Mouse (Mus musculus) thymus, adult 2 months (tissue): ENCODE measurements around the gene Serpinb1a. TPM values are rescaled to one million over a fixed set of nuclear protein-coding genes. Genes with fewer than 3 reads are reported as not detected.
A peak's percentile ranks its signal among the peaks of the same experiment; 100 is the strongest.

Experiments
- DNase-seq: peaks from one replicate; pipeline ENCODE4 v3.0.0; 2021
- H3K27ac ChIP-seq: fragments of 200-500 bp; 2 replicates; pipeline ENCODE4 v1.5.1; 2012; ENCODE audit warnings: low read length, control low read depth; ENCODE audit not compliant: control insufficient read depth, insufficient read depth
- H3K27me3 ChIP-seq: fragments of 200-500 bp; 2 replicates; pipeline ENCODE4 v1.6.1; 2012; ENCODE audit warnings: mild to moderate bottlenecking, low read length, moderate library complexity, mixed read lengths; ENCODE audit not compliant: control insufficient read depth, insufficient read depth
- H3K36me3 ChIP-seq: fragments of 200-500 bp; 2 replicates; pipeline ENCODE4 v1.6.1; 2012; ENCODE audit warnings: mild to moderate bottlenecking, low read length, moderate library complexity; ENCODE audit not compliant: control insufficient read depth, insufficient read depth
- H3K4me1 ChIP-seq: fragments of 200-500 bp; replicated peaks from 2 replicates; pipeline ENCODE4 v1.6.1; 2012; ENCODE audit warnings: low read length; ENCODE audit not compliant: control insufficient read depth, insufficient read depth
- H3K4me3 ChIP-seq: fragments of 200-500 bp; 2 replicates; pipeline ENCODE4 v1.5.1; 2012; ENCODE audit warnings: mild to moderate bottlenecking, low read length, control low read depth, moderate library complexity; ENCODE audit not compliant: control insufficient read depth, insufficient read depth
- CTCF ChIP-seq: fragments of 200-500 bp; IDR thresholded peaks from 2 replicates; pipeline ENCODE4 v1.5.1; 2012; ENCODE audit warnings: mild to moderate bottlenecking, control low read depth, low read length, moderate library complexity, borderline replicate concordance; ENCODE audit not compliant: control insufficient read depth, poor library complexity, insufficient read depth; ENCODE audit errors: extremely low read depth
- POLR2A ChIP-seq: fragments of 200-500 bp; IDR thresholded peaks from 2 replicates; pipeline ENCODE4 v1.6.1; 2012; ENCODE audit warnings: mild to moderate bottlenecking, low read length, control low read depth, moderate library complexity; ENCODE audit not compliant: control insufficient read depth, poor library complexity, insufficient read depth; ENCODE audit errors: extremely low read depth
- WGBS: fragments of 180-500 bp; shearing (Covaris S2); methylation state at CpG from one replicate; pipeline ENCODE4 v1.1.7; 2018; 5-methylcytosine and 5-hydroxymethylcytosine counted together
- polyA plus RNA-seq: library from polyadenylated mRNA; depleted of rRNA; stranded (reverse); fragments of >200 nt; gene quantifications from 2 replicates; pipeline ENCODE4 v1.2.3, GENCODE M21; 2012

Gene Serpinb1a
- polyA plus RNA-seq, 1 experiment: 11.6 TPM

DNA sequence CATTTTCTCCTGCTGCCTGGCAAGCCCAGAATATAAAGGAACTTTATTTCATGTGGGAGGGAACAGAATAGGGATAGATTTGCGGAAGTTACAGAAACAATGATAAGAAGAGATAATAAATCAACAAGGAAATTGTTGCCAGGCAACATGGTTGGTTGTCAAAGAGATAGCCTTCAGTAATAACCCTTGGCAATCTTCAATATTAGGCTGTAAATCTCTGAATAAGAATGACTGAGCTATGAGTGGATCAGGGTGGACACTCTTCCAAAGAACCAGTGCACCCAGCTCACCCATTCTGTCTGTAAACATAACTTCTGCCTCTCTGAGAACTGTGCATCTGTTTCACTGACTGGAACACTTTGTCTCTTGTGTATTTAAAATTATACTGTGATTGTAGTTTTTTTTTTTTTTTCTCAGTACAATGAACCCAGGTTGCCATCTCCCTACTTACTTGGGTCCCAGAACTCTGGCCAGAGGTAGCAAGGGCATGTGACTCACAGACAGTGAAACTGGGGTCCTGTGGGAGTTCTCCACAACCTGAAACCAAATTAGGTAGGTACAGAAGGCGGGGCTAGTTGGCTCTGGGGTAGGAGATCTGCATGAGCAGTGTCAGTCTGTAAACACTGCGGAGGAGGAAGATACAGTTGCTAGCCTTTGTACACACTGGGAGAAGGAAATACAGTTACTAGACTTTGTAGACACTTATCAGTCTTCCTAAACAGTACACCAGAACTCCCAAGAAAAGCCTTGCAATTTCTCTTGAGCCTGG, 19.3 kb downstream of the Serpinb1a start:
- Histone ChIP-seq H3K27me3 (no peaks in the 10 kb centered on the region), H3K4me3 (no peak overlapping the region), H3K4me1 (peaks cover 17% of the 10 kb centered on the region), H3K36me3 (no peaks in the 10 kb centered on the region), H3K27ac (no peak overlapping the region; the same call in 1 of the 2 replicates)
- DNase-seq: no peak
- 83% methylated on average over 3 of the region's 3 CpGs for WGBS
- TF ChIP-seq CTCF: no peak
- no peak for TF ChIP-seq POLR2A

DNA sequence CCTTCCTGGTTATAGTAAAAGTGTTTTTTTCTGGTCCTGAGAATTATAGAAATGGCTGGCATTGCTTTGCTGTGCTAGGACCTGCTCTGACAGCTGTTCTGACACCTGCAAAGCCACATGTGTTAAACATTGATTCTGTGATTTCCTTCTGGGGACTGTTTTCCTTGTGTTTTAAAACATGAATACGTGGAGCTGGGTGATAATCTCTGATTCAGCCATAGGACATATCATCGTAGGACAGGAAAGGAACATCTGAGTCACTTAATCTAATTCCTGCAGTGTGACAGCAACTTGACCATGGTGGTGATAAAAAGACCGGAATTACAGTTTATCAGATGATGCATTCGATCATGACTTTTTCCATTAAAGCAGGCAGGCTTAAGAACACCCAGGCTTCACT, 22.1 kb downstream of the Serpinb1a start:
- no peak for DNase-seq
- TF ChIP-seq CTCF (no peak), POLR2A (no peak)
- Histone ChIP-seq H3K27ac (no peak overlapping the region), H3K4me3 (no peak overlapping the region), H3K4me1 (peaks cover 15% of the 10 kb centered on the region), H3K36me3 (no peaks in the 10 kb centered on the region), H3K27me3 (no peaks in the 10 kb centered on the region)
- 66% methylated on average over 4 of the region's 4 CpGs for WGBS

DNA sequence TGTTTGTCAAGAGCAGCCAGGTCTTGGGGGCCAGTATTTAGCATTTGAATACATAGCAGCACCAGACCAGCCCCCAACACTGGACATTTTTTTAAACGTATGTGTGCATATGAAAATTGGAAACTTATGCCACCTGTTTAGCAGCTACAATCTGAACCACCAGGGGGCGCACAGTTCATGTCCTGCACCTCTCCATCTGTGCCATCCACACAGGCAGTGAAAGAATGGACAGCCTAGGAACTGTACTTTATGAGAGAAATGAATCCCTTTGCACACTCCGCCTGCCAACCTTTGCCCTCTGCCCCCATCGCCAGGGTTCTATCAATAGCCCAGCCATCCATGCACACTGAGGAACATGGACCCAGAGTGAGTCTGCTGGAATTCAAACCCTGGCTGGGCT, 23.0 kb downstream of the Serpinb1a start:
- Histone ChIP-seq H3K4me3 (no peak overlapping the region), H3K36me3 (no peaks in the 10 kb centered on the region), H3K4me1 (peaks cover 11% of the 10 kb centered on the region), H3K27ac (no peak overlapping the region), H3K27me3 (no peaks in the 10 kb centered on the region)
- no peak for TF ChIP-seq POLR2A
- TF ChIP-seq CTCF: no peak
- 41% methylated on average over 4 of the region's 4 CpGs for WGBS
- peak; percentile 72 for DNase-seq

DNA sequence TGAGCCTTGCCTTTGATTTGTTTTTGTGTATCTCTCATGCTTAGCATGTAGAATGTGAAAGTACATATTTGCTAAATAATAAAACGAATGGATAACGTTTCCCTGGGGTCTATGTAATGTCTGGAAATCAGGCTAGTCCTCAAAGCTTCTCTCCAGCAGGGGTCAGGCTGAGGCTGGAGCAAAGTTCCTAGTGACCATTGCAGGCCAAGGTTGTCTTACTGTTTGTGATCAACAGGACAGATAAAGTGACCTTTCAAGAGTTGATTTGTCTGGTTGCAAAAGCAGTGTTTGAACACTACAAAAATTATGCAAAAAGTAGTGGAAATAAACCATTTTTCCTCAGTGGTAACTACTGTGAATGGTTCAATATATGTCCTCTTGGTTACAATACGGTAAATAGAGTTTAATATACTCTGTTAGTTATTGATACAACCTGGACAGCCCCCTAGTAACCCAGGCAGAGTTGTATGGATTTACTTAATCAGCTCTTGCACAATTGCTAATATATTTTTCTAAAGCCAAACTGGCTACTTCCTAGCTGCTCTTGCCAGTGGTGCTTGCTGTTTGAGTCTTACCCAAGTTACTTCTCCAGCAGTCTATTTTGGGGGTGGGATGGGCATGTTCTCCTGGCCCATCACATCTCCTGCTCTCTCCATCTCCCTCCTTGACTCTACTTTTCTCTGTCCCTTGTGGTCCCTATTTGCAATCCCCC, 23.7 kb downstream of the Serpinb1a start:
- H3K27me3 ChIP-seq: no peaks in the 10 kb centered on the region
- TF ChIP-seq CTCF: no peak
- no peak for TF ChIP-seq POLR2A
- 90% methylated on average over 3 of the region's 3 CpGs for WGBS
- H3K36me3 ChIP-seq: no peaks in the 10 kb centered on the region
- no peak overlapping the region for H3K27ac ChIP-seq
- no peak for DNase-seq
- H3K4me1 ChIP-seq: peaks cover 5% of the 10 kb centered on the region
- no peak overlapping the region for H3K4me3 ChIP-seq

DNA sequence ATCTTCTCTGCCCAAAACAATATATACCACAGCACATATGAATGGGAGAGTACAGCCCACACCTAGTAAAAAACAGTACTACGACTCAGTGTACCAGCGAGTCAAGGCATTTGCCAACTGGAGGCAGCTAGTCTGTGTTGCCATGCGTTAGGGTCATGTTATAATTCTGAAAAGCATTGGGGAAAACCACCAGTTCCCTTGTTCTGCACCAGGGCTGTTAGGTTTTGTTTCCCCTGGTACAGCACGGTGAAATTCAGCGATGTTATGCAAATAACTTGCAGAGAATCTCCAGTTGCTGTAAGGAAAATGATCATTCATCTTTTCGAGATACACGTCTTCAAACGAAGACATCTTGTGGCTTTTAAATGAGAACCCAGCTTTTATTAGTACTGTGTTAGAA, 25.4 kb downstream of the Serpinb1a start:
- DNase-seq: no peak
- TF ChIP-seq POLR2A: no peak
- Histone ChIP-seq H3K4me3 (no peak overlapping the region), H3K27ac (no peak overlapping the region), H3K36me3 (peaks cover 6% of the 10 kb centered on the region; the same call in 1 of the 2 replicates), H3K4me1 (no peaks in the 10 kb centered on the region), H3K27me3 (no peaks in the 10 kb centered on the region)
- WGBS: 73% methylated on average over 8 of the region's 8 CpGs

DNA sequence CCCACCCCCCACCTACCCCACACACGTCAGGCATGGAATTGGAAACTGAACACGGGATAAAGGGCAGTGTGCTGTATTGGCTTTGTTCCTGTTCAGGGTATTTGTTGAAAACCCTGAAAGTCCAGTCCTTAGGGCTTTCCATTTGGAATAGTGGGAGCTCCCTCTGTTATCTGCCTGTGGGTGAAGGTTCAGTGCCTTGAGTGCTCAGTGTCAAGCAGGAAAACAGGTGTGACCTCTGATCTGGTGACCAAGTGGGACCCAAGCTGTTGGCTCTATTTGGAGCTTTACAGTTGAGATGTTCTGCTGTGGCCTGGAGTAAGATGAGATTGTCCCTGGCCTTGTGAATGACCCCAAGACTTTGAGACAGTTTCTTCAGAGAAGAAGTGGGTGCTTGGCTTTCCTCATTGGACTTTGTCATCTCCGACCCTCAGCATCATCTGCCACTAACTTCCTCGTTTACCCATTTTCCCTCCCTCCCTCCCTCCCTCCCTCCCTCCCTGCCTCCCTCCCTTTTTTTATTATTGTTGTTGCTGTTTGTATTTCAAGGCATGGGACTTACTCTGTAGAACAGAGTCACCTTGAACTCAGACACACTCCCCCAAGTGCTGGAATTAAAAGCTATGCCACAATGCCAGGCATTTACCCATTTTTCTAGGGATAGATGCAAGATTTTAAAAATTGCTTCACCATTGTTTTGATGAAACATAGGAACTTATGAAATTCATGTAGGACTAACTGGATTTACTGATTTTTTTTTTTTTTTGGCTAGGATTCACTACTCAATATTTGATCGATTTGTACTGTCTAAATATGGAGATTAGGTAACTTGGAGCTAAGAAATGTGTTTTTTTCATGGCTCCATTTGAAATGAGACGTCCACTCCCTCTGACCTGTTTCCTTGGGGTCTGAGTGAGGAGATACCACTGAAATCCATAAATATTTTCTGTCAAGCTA, 26.3 kb downstream of the Serpinb1a start:
- H3K4me3 ChIP-seq: no peak overlapping the region
- no peak overlapping the region for H3K27ac ChIP-seq
- DNase-seq: no peak
- peaks cover 7% of the 10 kb centered on the region for H3K36me3 ChIP-seq
- no peaks in the 10 kb centered on the region for H3K4me1 ChIP-seq
- TF ChIP-seq CTCF (no peak), POLR2A (no peak)
- WGBS: 92% methylated on average over 6 of the region's 6 CpGs
- H3K27me3 ChIP-seq: no peaks in the 10 kb centered on the region
